Mouse (Mus musculus) liver, postnatal 0 days (tissue): ENCODE results near the gene Prrg4.

ENCODE experiments used
- CTCF ChIP-seq: sonication (generic); IDR thresholded peaks from 2 replicates; pipeline ENCODE4 v1.5.1; 2016; ENCODE audit warnings: antibody characterized with exemption, low read depth
- EP300 ChIP-seq: IDR thresholded peaks from 2 replicates; pipeline ENCODE4 v1.6.1; 2016; ENCODE audit warnings: antibody characterized with exemption, low read depth, mild to moderate bottlenecking

DNA sequence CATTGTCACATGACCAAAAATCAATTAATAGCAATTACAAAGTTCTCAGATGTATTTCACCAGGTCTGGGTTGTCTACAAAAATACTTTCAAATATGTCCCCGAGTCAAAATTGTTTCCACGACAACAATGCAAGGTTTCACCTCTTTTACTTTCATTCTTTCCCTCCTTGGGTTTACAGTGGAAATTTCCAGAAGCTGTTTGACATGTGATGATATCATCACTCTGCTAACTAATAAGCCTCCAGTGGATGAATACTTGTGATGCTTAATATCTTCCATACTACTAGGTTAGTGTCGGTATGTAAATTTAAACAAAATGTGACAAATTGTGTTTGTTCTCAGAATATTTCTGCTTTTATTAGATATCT, 299 bp upstream of the Prrg4 start:
- TF ChIP-seq CTCF (no peak), EP300 (no peak)
